Mouse (Mus musculus): ENCODE measurements around the gene Brwd1.
"Not testable (repeated sequence)": the region's sequence is repeated elsewhere in the genome, so short reads cannot be mapped to it uniquely, and the experiment has no call there.

Brwd1 gene

DNA sequence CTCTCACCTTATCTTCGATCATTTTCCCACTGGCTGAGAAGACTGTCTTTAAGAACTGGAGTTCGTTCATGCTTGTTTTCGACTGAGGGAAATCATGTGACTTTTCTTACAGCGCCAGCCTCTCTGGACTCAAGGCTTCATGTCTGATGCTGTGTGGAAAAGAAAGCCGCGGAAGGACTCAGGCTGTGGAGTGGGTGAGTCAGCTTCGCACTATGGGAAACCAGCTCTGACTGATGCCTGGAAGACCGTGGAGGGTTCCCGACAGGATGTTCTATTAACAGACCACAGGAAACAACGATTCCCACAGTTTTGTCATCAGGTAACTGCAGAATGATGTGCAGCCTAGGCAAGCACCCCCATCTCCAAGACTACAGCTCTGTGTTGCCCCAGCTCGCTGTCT, 114.9 kb downstream of the Brwd1 start:
- no peak for DNase-seq

GRCm38 (mm10) chr16:95964427-95965023, 117.8 kb downstream of the Brwd1 start:
- no peak for DNase-seq

DNA sequence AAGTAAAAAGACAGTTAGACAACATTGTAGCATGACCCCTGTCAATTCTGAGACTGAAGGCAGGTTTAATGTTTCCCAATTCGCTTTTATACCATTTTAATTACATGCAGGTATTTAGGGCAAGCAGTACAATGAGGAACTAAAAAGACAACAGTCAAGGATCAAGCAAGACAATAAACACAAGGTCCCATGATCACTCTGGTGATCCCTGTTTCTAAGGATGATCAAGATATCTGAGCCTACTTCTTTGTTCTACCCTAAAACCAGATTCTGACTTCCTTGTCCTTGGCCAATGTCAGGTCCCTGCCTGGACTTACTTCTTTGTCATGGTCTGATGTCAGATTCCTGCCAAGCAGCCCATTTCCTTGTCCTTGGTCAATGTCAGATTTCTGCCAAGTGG, 120.8 kb downstream of the Brwd1 start:
- not testable (repeated sequence) for DNase-seq

DNA sequence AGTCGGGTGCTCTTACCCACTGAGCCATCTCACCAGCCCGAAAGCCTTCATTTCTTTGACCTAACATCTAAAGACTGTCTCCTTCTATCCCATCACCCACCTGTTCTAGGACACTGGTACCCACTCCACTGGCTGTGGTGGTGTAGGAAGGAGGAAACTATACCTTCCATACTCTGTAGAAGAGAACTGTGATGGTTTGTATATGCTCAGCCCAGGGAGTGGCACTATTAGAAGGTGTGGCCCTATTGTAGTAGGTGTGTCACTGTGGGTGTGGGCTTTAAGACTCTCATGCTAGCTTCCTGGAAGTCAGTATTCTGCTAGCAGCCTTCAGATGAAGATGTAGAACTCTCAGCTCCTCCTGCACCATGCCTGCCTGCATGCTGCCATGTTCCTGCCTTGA, 121.6 kb downstream of the Brwd1 start:
- DNase-seq = not testable (repeated sequence)

DNA sequence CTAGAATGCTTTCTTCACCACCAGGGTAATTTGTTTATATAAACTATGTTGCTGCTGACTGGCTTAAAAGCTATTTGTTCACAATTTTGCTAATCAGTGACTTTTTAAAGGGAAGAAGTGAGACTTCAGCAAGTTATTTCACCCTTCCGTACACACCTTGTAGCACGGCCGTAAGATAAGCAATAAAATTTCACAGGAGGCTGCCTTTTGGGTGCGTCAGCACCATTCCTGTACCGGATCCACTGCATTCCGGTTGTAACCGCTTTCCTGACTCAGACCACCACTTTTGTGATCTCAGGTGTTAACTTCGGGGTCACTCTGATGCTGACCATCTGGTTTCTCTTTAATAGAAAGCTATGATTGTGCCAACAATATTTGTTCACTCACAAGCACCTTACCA, 124.2 kb downstream of the Brwd1 start:
- DNase-seq = no peak

GRCm38 (mm10) chr16:95956618-95957017, 125.7 kb downstream of the Brwd1 start:
- no peak for DNase-seq

DNA sequence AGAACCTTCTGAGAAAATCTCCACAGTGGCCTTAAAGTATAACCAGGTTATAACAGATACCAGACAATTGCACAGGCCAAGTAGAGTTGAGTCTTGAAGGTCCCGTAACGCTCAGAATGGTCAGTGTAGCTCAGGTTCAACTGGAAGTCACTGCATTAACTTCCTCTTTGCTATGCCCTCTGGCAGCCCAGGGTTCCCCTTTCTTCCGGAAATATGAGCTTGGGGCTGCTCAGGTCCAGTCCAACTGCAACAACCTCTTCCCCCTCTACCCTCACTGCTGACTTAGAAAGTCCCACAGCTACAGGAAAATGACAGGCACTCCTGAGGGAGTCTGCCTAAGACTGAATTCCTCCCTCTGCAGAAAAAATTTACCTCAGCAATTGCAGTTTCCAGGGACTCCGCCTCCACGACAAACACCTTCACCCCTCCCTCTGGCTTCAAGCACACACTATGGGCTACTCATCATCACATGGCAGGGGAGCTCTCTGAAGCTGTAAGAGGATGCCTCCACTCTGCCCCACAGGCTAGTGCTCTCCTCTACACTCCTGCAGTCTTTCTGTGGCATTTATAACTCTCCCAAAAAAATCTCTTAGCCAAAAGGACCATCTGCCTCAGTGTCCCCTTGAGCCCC, 126.5 kb downstream of the Brwd1 start:
- no peak for DNase-seq

DNA sequence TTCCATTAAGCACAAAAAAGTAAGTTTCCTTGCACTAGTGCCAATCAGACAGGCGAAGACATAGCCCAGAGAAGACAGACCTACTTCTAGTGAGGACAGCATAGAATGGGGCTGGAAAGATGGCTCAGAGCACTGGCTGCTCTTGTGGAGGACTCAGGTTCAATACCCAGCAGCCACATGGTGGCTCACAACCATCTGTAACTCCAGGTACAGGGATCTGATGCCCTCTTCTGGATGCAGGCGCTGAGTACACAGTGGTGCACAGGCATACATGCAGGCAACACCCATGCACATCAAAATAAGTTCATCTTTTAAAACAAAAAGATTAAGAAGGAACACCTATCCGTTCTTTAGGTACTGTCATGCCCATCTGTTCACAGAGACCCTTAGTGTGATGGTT, 128.0 kb downstream of the Brwd1 start:
- no peak for DNase-seq

GRCm38 (mm10) chr16:95953159-95953650, 129.1 kb downstream of the Brwd1 start:
- no peak for DNase-seq

DNA sequence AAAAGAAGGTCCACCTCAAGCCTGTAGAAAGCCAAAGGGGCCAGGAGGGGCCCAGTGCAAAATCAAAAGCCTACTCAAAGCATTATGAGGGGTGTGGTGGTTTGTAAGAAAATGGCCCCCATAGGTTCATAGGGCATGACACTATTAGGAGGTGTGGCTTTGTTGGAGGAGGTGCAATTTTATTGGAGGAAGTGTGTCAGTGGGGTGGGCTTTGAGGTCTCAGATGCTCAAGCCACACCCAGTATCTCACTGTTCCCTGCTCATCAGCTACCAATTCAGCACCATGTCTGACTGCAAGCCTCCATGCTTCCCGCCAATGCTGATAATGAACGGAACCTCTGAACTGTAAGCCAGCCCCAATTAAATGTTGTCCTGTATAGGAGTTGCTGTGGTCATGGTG, 130.9 kb downstream of the Brwd1 start:
- DNase-seq = no peak

GRCm38 (mm10) chr16:95945389-95946311, 136.7 kb downstream of the Brwd1 start:
- peak; percentile 72 for DNase-seq

- DNase-seq = no peak
These were observed 139.1 kb downstream of the Brwd1 start for GRCm38 (mm10) chr16:95943186-95943585.
